Mouse (Mus musculus) ES-CJ7 (cell line): ENCODE data around the gene Cmklr1.

ENCODE experiments used
- DNase-seq: peaks from one replicate; pipeline ENCODE4 v3.0.0; 2011; ENCODE audit warnings: low read depth, low spot score

The Cmklr1 gene

DNA sequence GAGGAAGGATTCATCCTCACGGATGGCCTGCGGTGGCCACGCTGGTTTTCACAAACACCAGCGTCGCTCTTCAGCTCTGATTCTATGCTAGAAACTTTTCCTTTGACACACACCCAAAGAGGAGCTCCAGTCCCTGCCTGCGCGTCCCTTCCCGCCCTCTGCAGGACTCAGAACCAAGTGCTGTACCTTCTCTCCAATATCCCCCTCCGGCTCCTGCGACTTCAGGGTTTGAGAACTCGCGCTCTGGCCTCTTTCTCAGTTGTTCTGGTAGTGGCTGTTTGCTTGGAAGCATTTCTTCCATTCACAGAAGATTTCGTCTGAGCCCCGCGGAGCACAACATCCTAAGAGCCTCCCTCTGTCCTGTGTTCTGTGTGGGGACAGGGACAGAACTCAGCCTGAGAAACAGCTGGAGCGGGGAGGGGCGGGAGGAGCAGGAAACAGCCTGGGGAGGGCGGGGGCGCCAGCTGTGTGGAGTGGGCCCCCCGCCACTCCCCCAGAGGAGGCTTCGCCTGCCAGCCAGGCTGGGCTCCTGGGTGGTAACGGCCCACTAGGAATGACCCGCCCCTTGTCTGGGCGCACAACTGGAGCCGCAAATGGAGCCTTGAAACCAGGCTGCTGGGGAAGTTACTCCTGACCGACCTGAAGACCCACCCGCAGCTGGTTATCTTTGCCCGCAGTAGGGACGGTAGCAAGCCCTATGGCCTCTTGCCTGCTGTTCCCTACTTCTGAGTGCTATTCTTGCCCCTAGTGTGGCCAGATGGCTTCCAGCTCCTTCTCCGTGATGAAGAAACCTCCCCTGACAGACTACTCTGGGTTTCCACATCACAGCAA is at the start of gene Cmklr1:
Gene Cmklr1, minus strand, starts transcription at position 392 of the 831 bp plus-strand sequence.
- peak; percentile 19 for DNase-seq

DNA sequence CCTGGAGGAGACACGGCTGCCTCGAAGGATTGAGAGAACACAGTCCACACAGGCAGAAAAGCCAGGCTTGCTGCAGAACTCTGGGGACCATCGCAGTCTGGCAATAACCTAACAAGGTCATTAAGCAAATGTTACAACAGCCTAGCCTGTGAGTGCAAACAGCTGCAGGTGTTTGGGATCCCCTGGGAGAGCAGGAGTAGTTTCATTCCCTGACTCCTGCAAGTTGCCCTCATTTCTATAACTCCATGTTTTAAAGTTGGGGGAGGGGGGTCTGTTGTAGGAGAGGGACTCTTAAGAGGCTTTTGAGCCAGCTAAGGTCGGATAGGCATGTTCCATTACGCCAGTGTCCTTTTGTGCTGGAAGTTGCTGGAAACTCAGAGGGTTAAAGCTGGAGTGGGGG is 44.2 kb upstream of the Cmklr1 start:
- no peak for DNase-seq

DNA sequence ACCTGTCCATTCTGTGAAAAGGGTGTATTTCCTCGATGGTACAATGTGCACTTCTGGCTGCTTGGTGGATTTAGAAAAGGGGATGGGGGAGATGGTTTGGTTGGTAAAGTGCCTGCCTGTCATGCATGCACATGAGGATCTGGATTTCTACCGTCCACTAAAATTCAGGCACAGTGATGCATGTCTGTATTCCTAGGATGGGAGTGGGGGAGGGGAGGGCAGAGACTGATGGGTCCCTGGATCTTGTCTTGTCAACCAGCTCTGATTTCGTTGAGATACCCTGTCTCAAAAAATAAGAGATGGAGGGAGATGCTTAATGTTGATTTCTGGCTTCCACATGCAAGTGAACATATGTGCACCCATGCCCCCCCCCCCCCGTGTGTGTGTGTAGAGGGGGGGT is 43.8 kb upstream of the Cmklr1 start:
- no peak for DNase-seq

DNA sequence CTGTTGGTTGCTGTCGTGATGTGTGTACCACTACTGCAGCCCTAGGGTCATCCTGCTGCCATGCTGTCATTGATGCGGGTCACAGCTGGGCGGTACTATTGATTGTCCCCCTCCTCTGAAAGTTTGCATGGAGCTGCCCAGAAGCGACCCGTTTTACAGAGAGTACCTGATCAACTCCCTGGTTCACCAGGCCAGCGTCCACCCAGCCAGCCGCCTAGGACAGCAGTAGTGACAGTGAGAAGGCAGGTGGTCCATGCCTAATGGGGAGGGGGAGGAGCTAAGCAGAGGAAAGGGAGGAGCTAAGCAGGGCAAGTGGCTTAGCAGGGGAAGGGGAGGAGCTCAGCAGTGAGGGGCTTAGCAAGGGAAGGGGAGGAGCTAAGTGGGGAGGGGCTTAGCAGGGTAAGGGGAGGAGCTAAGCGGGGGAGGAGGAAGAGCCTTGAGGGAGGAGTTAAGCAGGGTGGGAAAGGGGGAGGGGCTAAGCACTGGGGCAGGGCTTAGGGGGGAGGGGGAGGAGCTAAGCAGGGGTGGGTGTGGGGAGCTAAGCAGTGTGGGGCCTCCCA is 43.0 kb upstream of the Cmklr1 start:
- peak; percentile 84 for DNase-seq

- DNase-seq, result no peak
Observed at GRCm38 (mm10) chr5:113690866-113691265, 40.6 kb upstream of the Cmklr1 start.

DNA sequence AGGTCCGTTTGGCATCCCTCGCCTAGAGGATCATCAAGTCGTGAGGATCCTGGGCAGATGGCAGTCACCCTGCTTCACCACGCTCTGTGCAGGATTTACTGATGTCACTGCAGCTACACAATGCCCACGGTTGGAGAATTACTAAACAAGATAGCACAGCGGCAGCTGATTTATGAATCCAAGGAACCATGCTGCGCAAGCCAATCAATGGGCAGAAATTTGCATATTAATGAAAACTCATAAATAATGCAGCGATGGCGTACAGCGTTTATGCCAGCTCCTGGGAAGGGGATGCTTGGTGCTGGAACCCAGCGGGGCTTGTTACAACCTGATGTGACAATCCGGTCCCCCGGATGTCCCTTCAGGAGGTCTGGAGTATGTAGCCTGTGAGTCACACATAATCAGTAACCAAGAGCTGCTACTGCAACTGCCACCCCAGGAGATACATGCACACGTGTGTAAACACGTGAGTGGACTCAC is 39.9 kb upstream of the Cmklr1 start:
- no peak for DNase-seq

DNA sequence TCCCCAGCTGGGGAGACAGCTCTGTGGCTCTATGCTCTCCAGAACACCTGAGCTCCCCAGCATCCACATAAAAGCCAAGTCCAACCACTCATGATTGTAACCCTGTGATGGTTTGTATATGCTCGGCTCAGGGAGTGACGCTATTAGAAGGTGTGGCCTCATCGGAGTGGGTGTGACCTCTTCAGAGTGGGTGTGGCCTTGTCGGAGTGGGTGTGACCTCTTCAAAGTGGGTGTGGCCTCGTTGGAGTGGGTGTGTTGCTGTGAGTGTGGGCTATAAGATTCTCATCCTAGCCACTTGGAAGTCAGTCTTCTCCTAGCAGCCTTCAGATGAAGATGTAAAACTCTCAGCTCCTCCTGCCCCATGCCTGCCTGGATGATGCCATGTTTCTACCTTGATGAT is 37.3 kb upstream of the Cmklr1 start:
- DNase-seq, result peak; percentile 34

GRCm38 (mm10) chr5:113685471-113685870 is 35.2 kb upstream of the Cmklr1 start:
- DNase-seq, result no peak

GRCm38 (mm10) chr5:113683246-113683645 is 33.0 kb upstream of the Cmklr1 start:
- DNase-seq, result no peak

DNA sequence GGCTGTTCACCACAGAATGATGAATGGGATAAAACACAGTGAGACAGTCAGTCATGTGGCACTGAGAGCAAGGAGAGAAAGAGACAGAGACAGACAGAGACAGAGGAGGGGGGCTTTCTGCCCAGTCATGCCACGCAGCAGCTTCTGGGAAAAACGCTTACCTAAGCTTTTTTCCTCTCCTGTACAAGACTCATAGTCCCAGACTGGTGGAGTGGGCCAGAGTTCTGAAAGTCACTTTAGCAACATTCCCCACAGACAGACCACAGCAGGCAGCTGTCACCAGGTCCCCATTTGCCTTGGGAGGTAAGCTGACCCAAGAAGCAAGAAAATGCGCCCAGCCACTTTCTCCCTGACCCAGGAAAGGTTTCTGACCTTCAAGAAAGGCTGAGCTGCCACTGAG is 32.2 kb upstream of the Cmklr1 start:
- DNase-seq, result no peak

DNA sequence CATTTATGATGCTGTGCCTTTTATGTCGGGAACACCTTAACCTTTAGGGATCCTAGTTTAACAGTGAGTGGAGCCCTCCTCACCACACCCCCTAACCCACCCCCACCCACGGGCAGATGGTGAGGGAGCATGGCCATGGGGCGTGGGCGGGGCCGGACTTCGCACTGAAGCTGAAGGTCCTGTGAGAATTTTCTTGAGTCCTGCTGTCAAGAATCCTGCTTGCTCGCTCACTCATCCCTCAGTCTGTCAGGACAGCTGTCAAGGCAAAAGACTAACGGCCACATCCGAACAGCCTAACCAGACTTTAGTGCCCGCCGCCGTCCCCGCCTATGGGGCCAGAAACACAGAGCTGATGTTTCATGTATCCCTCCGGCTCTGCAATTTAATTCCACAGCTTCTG is 31.0 kb upstream of the Cmklr1 start:
- no peak for DNase-seq

GRCm38 (mm10) chr5:113679509-113679908 is 29.3 kb upstream of the Cmklr1 start:
- no peak for DNase-seq

- no peak for DNase-seq
Observed at GRCm38 (mm10) chr5:113678743-113679452, 28.7 kb upstream of the Cmklr1 start.

GRCm38 (mm10) chr5:113677541-113677940 is 27.3 kb upstream of the Cmklr1 start:
- DNase-seq, result peak; percentile 26

GRCm38 (mm10) chr5:113674851-113675250 is 24.6 kb upstream of the Cmklr1 start:
- no peak for DNase-seq

- no peak for DNase-seq
Observed at GRCm38 (mm10) chr5:113672456-113672855, 22.2 kb upstream of the Cmklr1 start.

DNA sequence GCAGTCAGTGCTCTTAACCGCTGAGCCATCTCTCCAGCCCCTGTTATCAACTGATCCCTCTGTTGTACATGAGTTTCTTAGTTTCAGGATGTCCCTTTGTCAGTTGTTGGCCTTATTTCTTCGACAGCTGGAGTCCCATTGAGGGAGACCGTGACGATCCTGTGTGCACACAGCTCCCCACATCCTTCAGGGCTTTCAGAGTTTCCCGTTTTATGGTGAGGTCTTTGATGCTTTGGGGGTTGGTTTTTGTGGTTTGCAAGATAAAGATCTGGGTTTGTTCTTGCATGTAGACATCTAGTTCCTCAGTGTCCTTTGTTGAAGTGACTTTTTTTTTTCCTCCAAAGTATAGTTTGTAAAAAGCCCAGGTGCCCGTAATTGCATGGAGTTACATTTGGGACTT is 20.4 kb upstream of the Cmklr1 start:
- DNase-seq, result no peak

- DNase-seq, result no peak
Observed at GRCm38 (mm10) chr5:113670110-113670509, 19.9 kb upstream of the Cmklr1 start.

DNA sequence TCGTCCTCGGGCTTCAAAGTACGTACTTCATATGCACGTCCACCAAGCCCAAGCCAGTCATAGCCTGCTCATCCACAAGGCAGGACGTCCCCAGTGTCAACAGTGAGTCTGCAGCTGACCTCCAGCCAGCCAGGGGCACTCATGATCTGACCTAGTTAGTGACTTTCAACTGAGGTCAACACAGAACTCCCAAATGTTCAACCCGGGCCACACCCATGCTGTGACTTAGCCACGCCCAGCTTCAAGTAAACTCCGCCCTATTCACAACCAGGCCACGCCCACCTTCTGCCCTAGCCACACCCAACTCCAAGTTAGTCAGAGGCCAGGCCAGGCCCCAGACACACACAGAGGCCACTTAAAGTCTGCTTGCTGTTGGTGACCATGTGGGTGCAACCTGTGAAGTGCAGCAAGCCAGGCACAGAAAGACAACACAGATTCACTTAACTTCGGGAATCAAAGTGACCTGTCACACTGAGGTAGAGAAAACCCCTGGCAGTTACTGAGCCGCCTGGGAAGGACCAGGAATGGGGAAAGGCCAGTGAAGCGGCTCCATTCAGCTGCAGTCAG is 14.5 kb upstream of the Cmklr1 start:
- peak; percentile 94 for DNase-seq

DNA sequence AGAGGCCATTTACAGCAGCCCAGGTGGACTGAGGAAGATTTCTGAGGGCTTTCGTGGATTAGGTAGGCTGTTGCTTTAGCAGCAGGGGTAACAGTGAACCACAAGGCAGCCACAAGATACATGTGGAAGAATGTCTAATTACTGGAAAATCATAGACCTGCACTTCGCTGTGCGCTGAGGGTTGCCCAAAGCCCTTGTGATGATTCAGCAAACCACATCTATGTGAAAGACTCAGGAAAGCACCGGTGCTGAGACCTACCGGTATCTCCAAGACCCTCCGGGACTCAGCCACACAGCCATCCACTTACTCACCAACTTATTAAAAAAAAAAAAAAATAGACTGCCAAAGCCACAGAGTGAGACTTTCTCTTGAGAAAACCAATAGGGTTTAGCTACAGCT is 13.9 kb upstream of the Cmklr1 start:
- DNase-seq, result no peak

DNA sequence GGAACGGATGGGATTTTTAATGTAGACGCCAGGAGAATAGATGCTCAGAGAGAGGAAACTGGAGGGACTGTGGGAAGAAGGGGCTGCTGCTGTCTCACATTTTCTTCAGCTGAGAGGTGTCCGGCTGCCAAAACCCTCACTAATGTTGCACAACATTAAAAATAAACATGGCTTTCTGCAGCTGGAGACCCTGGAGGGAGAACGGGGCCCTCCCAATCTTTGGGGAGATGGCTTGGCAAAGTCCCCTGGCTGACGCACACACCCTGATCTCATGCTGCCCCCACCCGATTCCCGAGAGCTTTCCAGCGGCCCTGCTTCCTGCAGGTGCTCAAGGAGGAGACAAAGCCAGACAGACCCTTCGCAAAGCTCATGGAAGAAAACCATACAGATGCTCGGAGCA is 10.6 kb upstream of the Cmklr1 start:
- DNase-seq, result no peak

GRCm38 (mm10) chr5:113654821-113655220 is 4.6 kb upstream of the Cmklr1 start:
- no peak for DNase-seq
